Mouse (Mus musculus) lung, adult 2 months (tissue): Measurements from ENCODE around the gene Patj.

Source experiments
- CTCF ChIP-seq: fragments of 200-500 bp; IDR thresholded peaks from 2 replicates; pipeline ENCODE4 v1.5.1; 2011; ENCODE audit warnings: mild to moderate bottlenecking, low read length, control low read depth; ENCODE audit not compliant: insufficient read depth
- POLR2A ChIP-seq: fragments of 200-500 bp; IDR thresholded peaks from 2 replicates; pipeline ENCODE4 v1.6.1; 2011; ENCODE audit warnings: low read depth, mild to moderate bottlenecking, control low read depth, low read length, borderline replicate concordance; ENCODE audit errors: extremely low read depth

DNA sequence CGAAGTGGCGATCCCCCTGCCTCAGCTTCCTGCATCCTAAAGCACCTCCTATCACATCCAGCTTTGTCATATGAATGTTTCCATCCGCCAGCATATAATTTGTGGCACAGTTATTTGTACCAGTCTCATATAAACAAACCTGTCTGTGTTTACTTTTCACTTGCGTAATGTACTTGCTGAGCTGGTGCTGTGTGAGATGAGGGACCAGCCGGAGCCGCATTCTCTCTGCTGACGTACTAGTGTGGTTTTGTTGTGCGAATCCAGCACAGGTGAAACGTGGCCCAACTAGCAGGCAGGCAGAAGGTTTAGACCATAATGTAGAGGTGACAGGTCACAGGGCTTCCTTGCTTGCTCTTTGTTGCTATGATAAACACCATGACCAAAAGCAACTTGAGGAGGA is 171.9 kb downstream of the Patj start:
- TF ChIP-seq CTCF, result no peak
- no peak for TF ChIP-seq POLR2A
